Mouse (Mus musculus) G1E (cell line): Measurements from ENCODE around the gene Papln. TPM values are rescaled to one million over a fixed set of nuclear protein-coding genes. Genes with fewer than 3 reads are reported as not detected.

Experiments
- ATAC-seq: 2 replicates; pipeline ENCODE4 v1.8.0; 2016; ENCODE audit warnings: mild to moderate bottlenecking; ENCODE audit not compliant: insufficient number of reproducible peaks, poor library complexity, low FRiP score, severe bottlenecking; ENCODE audit errors: extremely low read depth
- DNase-seq: peaks from one replicate; pipeline ENCODE4 v3.0.0; 2012; ENCODE audit warnings: low spot score
- H3K27me3 ChIP-seq: 2 replicates; pipeline ENCODE4 v1.6.1; 2012; ENCODE audit warnings: mild to moderate bottlenecking, low read length, inconsistent platforms; ENCODE audit not compliant: insufficient read depth
- H3K36me3 ChIP-seq: replicated peaks from 2 replicates; pipeline ENCODE3; 2012; ENCODE audit warnings: mild to moderate bottlenecking, inconsistent platforms
- H3K4me1 ChIP-seq: 2 replicates; pipeline ENCODE4 v1.6.1; 2012; ENCODE audit warnings: low read depth, low read length, inconsistent platforms, mixed read lengths; ENCODE audit not compliant: insufficient read depth
- H3K4me3 ChIP-seq: 2 replicates; pipeline ENCODE4 v1.5.1; 2012; ENCODE audit warnings: low read depth, mild to moderate bottlenecking, inconsistent platforms, low read length, moderate library complexity, mixed read lengths
- H3K9me3 ChIP-seq: replicated peaks from 2 replicates; pipeline ENCODE4 v1.6.1; 2012; ENCODE audit warnings: inconsistent platforms
- CTCF ChIP-seq: IDR thresholded peaks from 2 replicates; pipeline ENCODE4 v1.5.1; 2012; ENCODE audit warnings: low read depth, low read length, inconsistent platforms, mixed read lengths
- GATA1 ChIP-seq: IDR thresholded peaks from 2 replicates; pipeline ENCODE4 v1.6.1; 2012; ENCODE audit warnings: borderline replicate concordance, low read length, inconsistent platforms, mixed read lengths
- GATA2 ChIP-seq: IDR thresholded peaks from 2 replicates; pipeline ENCODE4 v1.6.1; 2012; ENCODE audit warnings: low read depth, low read length, inconsistent platforms, borderline replicate concordance
- POLR2AphosphoS5 ChIP-seq: IDR thresholded peaks from 2 replicates; pipeline ENCODE4 v1.6.1; 2012; ENCODE audit warnings: low read depth, low read length, inconsistent platforms; ENCODE audit not compliant: insufficient replicate concordance
- TAL1 ChIP-seq: conservative IDR thresholded peaks from 2 replicates; pipeline ENCODE4 v1.6.1; 2012; ENCODE audit warnings: low read depth, low read length, inconsistent platforms, mixed read lengths
- polyA plus RNA-seq: library from polyadenylated mRNA; stranded (reverse); fragments of >175 nt; gene quantifications from 2 replicates; pipeline ENCODE4 v1.2.3, GENCODE M21; 2012
- total RNA-seq, 2 experiments: library from RNA; stranded (forward) in 1 of 2; stranded (reverse) in 1 of 2; fragments of 200-1000 nt in 1 of 2; fragments of >200 nt in 1 of 2; fragmentation: Nextera tagmentation in 1 of 2; gene quantifications; 2 replicates each; pipeline ENCODE4 v1.2.3; 2014 to 2017

Papln gene
- total and polyA plus RNA-seq, 3 experiments, result 0.03 to 0.05 TPM; not detected in 1

- DNase-seq (no peak), ATAC-seq (no peak)
- TF ChIP-seq TAL1, result no peak
- no peak for TF ChIP-seq GATA1
- TF ChIP-seq CTCF, result no peak
- TF ChIP-seq POLR2AphosphoS5, result no peak
- no peak for TF ChIP-seq GATA2
- Histone ChIP-seq H3K27me3 (peaks cover 73% of the 10 kb centered on the region), H3K4me3 (no peak overlapping the region), H3K9me3 (no peaks in the 10 kb centered on the region), H3K36me3 (peaks cover 5% of the 10 kb centered on the region), H3K4me1 (no peaks in the 10 kb centered on the region)
Measured at GRCm38 (mm10) chr12:83785305-83785704, 21.9 kb downstream of the Papln start.

- DNase-seq (no peak), ATAC-seq (no peak)
- H3K4me1 ChIP-seq, result no peaks in the 10 kb centered on the region
- 0 out of 2 replicates have a peak overlapping the region, but pooled peaks have one; percentile 7 for H3K4me3 ChIP-seq
- TF ChIP-seq CTCF, result no peak
- H3K9me3 ChIP-seq, result no peaks in the 10 kb centered on the region
- H3K27me3 ChIP-seq, result peaks cover 40% of the 10 kb centered on the region
- peaks cover 38% of the 10 kb centered on the region for H3K36me3 ChIP-seq
Measured at GRCm38 (mm10) chr12:83789051-83789780, 25.8 kb downstream of the Papln start.

- no peak for ATAC-seq
- no peaks in the 10 kb centered on the region for H3K4me1 ChIP-seq
- no peaks in the 10 kb centered on the region for H3K9me3 ChIP-seq
- TF ChIP-seq POLR2AphosphoS5, result no peak
- no peak for TF ChIP-seq CTCF
- no peak for TF ChIP-seq GATA1
- TF ChIP-seq TAL1, result no peak
- no peak for TF ChIP-seq GATA2
- peaks cover 39% of the 10 kb centered on the region for H3K36me3 ChIP-seq
- no peak for DNase-seq
- H3K27me3 ChIP-seq, result peaks cover 35% of the 10 kb centered on the region
- H3K4me3 ChIP-seq, result no peak overlapping the region
Measured at GRCm38 (mm10) chr12:83789781-83790140, 26.3 kb downstream of the Papln start.

- DNase-seq (no peak), ATAC-seq (no peak)
- no peak for TF ChIP-seq GATA1
- TF ChIP-seq CTCF, result no peak
- TF ChIP-seq TAL1, result no peak
- TF ChIP-seq GATA2, result no peak
- TF ChIP-seq POLR2AphosphoS5, result no peak
- H3K4me1 ChIP-seq, result no peaks in the 10 kb centered on the region
- H3K9me3 ChIP-seq, result no peaks in the 10 kb centered on the region
- peaks cover 49% of the 10 kb centered on the region for H3K36me3 ChIP-seq
- H3K4me3 ChIP-seq, result no peak overlapping the region
- H3K27me3 ChIP-seq, result peaks cover 29% of the 10 kb centered on the region
Measured at GRCm38 (mm10) chr12:83790749-83791148, 27.3 kb downstream of the Papln start.

- DNase-seq (no peak), ATAC-seq (no peak)
- peaks cover 57% of the 10 kb centered on the region for H3K36me3 ChIP-seq
- H3K9me3 ChIP-seq, result no peaks in the 10 kb centered on the region
- peaks cover 20% of the 10 kb centered on the region; the same call in 1 of the 2 replicates for H3K27me3 ChIP-seq
- TF ChIP-seq TAL1 (no peak), CTCF (no peak), GATA1 (no peak), POLR2AphosphoS5 (no peak), GATA2 (no peak)
- H3K4me1 ChIP-seq, result no peaks in the 10 kb centered on the region
- H3K4me3 ChIP-seq, result no peak overlapping the region
Measured at GRCm38 (mm10) chr12:83791737-83792136, 28.3 kb downstream of the Papln start.

GRCm38 (mm10) chr12:83792706-83793410, 29.4 kb downstream of the Papln start:
- TF ChIP-seq GATA1, result no peak
- no peak for TF ChIP-seq TAL1
- no peak for TF ChIP-seq GATA2
- no peak for TF ChIP-seq POLR2AphosphoS5
- no peak for TF ChIP-seq CTCF
- peaks cover 64% of the 10 kb centered on the region for H3K36me3 ChIP-seq
- H3K27me3 ChIP-seq, result peaks cover 14% of the 10 kb centered on the region; the same call in 1 of the 2 replicates
- H3K4me1 ChIP-seq, result no peaks in the 10 kb centered on the region
- H3K9me3 ChIP-seq, result no peaks in the 10 kb centered on the region
- no peak for DNase-seq
- no peak for ATAC-seq
- H3K4me3 ChIP-seq, result no peak overlapping the region
